Mouse (Mus musculus): ENCODE data around the gene CT030661.1. TPM values are rescaled to one million over a fixed set of nuclear protein-coding genes. Genes with fewer than 3 reads are reported as not detected.
"Not testable (repeated sequence)": the region's sequence is repeated elsewhere in the genome, so short reads cannot be mapped to it uniquely, and the experiment has no call there.

CT030661.1 gene
- 12.1 and 13.2 TPM in 2 replicates for polyA plus RNA-seq (2014; fragmentation: Nextera tagmentation; extraction: Ambion mirVana)

- H3K9ac ChIP-seq (ENCODE audit: low read length), result peak within 1 kb of the TSS; percentile 59
- peak within 1 kb of the TSS; percentile 50 for H3K4me3 ChIP-seq (ENCODE audit: low read depth, low read length)
- not testable (repeated sequence) for H3K9me3 ChIP-seq (ENCODE audit: control insufficient read depth, low read length); H3K36me3 ChIP-seq (ENCODE audit: control insufficient read depth, insufficient read depth, low read length); H3K27me3 ChIP-seq (replicated peaks; ENCODE audit: control insufficient read depth, insufficient read depth, low read length); H3K4me1 ChIP-seq (replicated peaks; ENCODE audit: control insufficient read depth, insufficient read depth, low read length)
- peak within 1 kb of the TSS; percentile 48 for H3K4me2 ChIP-seq (ENCODE audit: low read length)
- ATAC-seq (replicated peaks; ENCODE audit: low FRiP score, low TSS enrichment, low read depth), result peak; percentile 99
- under 1% methylated on average over 20 of the region's 20 CpGs for WGBS
- H3K27ac ChIP-seq (ENCODE audit: low read depth), result peak within 1 kb of the TSS; percentile 59; the same call in 1 of the 2 replicates
- DNase-seq (ENCODE audit: low spot score), result peak; percentile 91
These were observed at the start of gene CT030661.1 for GRCm38 (mm10) chr17:22314730-22315226. Gene CT030661.1, minus strand, starts transcription at chr17:22314837.

- DNase-seq (ENCODE audit: low spot score) (no peak), ATAC-seq (replicated peaks; ENCODE audit: low FRiP score, low TSS enrichment, low read depth) (no peak)
- Histone ChIP-seq H3K9ac (ENCODE audit: low read length) (no peak overlapping the region), H3K27ac (ENCODE audit: low read depth) (no peak overlapping the region), H3K4me3 (ENCODE audit: low read depth, low read length) (no peak overlapping the region), H3K36me3 (ENCODE audit: control insufficient read depth, insufficient read depth, low read length) (no peaks in the 10 kb centered on the region), H3K4me2 (ENCODE audit: low read length) (no peak overlapping the region), H3K9me3 (ENCODE audit: control insufficient read depth, low read length) (peaks cover 6% of the 10 kb centered on the region; the same call in 1 of the 2 replicates), H3K27me3 (replicated peaks; ENCODE audit: control insufficient read depth, insufficient read depth, low read length) (no peaks in the 10 kb centered on the region), H3K4me1 (replicated peaks; ENCODE audit: control insufficient read depth, insufficient read depth, low read length) (peaks cover 5% of the 10 kb centered on the region)
- 97% methylated on average over 3 of the region's 3 CpGs for whole genome bisulfite sequencing
These were observed 49.3 kb upstream of the CT030661.1 start for GRCm38 (mm10) chr17:22363895-22364294.

DNA sequence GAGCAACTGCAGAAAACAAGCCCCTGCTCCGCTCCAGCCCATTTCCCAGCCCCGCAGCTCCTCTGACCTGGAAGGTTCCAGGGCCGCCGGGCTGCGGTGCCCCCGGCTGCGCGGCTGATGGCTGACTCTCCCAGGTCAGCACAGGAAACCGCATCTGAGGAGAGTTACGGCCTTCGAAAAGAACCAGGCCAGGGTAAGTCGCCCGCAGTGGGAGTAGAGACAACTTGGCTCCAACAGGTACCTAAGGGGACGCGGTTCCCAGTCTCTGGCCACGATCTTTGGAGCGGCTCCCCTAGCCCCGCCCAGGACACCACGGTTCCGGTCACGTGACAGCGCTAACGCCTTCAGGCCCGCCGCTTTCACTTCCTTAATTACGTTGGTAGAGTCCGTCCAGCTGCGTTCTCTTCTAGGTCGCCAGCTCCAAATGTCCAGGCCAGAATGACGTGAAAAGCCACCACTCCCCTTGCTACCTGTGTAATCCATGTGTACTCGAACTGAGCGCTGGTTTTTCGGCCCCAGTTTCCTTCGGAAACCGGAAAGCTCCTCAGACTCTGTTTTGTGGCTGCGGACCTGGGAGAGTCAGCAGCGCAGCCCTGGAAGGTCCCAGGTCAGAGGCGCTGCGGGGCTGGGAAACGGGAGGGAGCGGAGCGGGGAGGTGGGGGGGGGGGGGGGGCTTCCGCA, 46.6 kb upstream of the CT030661.1 start, which contains the start of the genes Zfp944 and Zfp758:
Zfp944 (minus strand) TSS at position 300 of the 681 bp plus-strand sequence.
Zfp758 (plus strand) TSS at position 353 of the 681 bp plus-strand sequence.
- not testable (repeated sequence) for H3K27me3 ChIP-seq (replicated peaks; ENCODE audit: control insufficient read depth, insufficient read depth, low read length); H3K4me1 ChIP-seq (replicated peaks; ENCODE audit: control insufficient read depth, insufficient read depth, low read length); H3K9me3 ChIP-seq (ENCODE audit: control insufficient read depth, low read length)
- Histone ChIP-seq H3K4me2 (ENCODE audit: low read length) (peak within 1 kb of the TSS; percentile 64), H3K4me3 (ENCODE audit: low read depth, low read length) (peak within 1 kb of the TSS; percentile 57), H3K9ac (ENCODE audit: low read length) (peak within 1 kb of the TSS; percentile 52), H3K27ac (ENCODE audit: low read depth) (peak within 1 kb of the TSS; percentile 80), H3K36me3 (ENCODE audit: control insufficient read depth, insufficient read depth, low read length) (peaks cover 13% of the 10 kb centered on the region)
- ATAC-seq (replicated peaks; ENCODE audit: low FRiP score, low TSS enrichment, low read depth) (peak; percentile 99), DNase-seq (ENCODE audit: low spot score) (peak; percentile 86)
- under 1% methylated on average over 27 of the region's 43 CpGs for WGBS

- peaks cover 16% of the 10 kb centered on the region for H3K36me3 ChIP-seq (ENCODE audit: control insufficient read depth, insufficient read depth, low read length)
- no peak for DNase-seq (ENCODE audit: low spot score)
- H3K4me3 ChIP-seq (ENCODE audit: low read depth, low read length), result peak overlapping the region; percentile 57
- peak overlapping the region; percentile 51 for H3K9ac ChIP-seq (ENCODE audit: low read length)
- 24% methylated on average over 5 of the region's 5 CpGs for WGBS
- peak overlapping the region; percentile 64 for H3K4me2 ChIP-seq (ENCODE audit: low read length)
- ATAC-seq (replicated peaks; ENCODE audit: low FRiP score, low TSS enrichment, low read depth), result no peak
- peaks cover 6% of the 10 kb centered on the region; the same call in 1 of the 2 replicates for H3K9me3 ChIP-seq (ENCODE audit: control insufficient read depth, low read length)
- no peak overlapping the region for H3K27ac ChIP-seq (ENCODE audit: low read depth)
- no peaks in the 10 kb centered on the region for H3K27me3 ChIP-seq (replicated peaks; ENCODE audit: control insufficient read depth, insufficient read depth, low read length)
- H3K4me1 ChIP-seq (replicated peaks; ENCODE audit: control insufficient read depth, insufficient read depth, low read length), result peaks cover 5% of the 10 kb centered on the region
These were observed 45.9 kb upstream of the CT030661.1 start for GRCm38 (mm10) chr17:22360572-22360971.

DNA sequence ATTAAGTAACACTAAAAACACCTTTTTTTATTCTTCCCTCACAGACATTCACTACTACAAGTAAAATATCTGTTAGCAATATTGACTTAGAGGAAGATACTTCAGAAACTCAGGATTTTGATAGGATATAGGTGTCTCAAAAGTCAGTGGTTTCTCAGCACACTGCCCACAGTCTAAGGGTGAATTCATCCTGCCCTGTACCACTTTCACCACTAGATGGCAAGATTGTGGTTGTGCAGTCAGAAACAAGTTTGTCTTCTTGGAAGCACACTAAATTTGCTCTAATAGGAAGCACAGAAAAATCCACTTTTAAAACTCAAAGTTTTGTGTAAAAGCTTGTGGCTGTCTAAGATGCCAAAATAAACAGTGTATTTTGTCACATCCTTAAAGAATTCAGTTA, 38.2 kb upstream of the CT030661.1 start:
- ATAC-seq (replicated peaks; ENCODE audit: low FRiP score, low TSS enrichment, low read depth) (no peak), DNase-seq (ENCODE audit: low spot score) (no peak)
- H3K27me3 ChIP-seq (replicated peaks; ENCODE audit: control insufficient read depth, insufficient read depth, low read length), result no peaks in the 10 kb centered on the region

DNA sequence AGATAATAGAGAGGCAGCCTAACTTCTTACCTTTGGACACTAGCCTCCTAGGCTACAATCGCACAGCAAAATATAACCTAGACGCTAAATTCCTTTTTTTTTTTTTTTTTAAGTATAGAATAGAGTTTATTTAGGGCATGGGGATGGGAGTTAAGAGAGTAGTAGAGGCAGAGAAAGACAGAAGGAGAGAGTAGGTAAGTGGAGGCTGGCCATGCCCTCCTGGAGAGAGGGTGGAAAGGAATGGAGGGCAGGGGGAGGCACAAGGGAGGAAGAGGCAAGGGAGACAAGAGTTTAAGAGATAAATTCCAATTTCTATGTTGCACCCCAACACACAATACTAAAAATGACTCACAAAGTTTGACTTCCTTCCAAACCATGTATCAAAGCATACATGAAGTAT, 610 bp upstream of the CT030661.1 start:
- WGBS, result 13% methylated on average over 2 of the region's 2 CpGs
- ATAC-seq (replicated peaks; ENCODE audit: low FRiP score, low TSS enrichment, low read depth), result not testable (repeated sequence)
- 0 out of 2 replicates have a peak overlapping the region, but pooled peaks have one; percentile 59 for H3K9ac ChIP-seq (ENCODE audit: low read length)

More for the DNA sequence above, 38.2 kb upstream of the CT030661.1 start:
- no peak overlapping the region for H3K4me3 ChIP-seq (ENCODE audit: low read depth, low read length)
- H3K9ac ChIP-seq (ENCODE audit: low read length), result no peak overlapping the region
- H3K36me3 ChIP-seq (ENCODE audit: control insufficient read depth, insufficient read depth, low read length), result peaks cover 25% of the 10 kb centered on the region
- H3K27ac ChIP-seq (ENCODE audit: low read depth), result no peak overlapping the region
- H3K4me2 ChIP-seq (ENCODE audit: low read length), result no peak overlapping the region
- no peaks in the 10 kb centered on the region for H3K4me1 ChIP-seq (replicated peaks; ENCODE audit: control insufficient read depth, insufficient read depth, low read length)
- no peaks in the 10 kb centered on the region for H3K9me3 ChIP-seq (ENCODE audit: control insufficient read depth, low read length)

DNA sequence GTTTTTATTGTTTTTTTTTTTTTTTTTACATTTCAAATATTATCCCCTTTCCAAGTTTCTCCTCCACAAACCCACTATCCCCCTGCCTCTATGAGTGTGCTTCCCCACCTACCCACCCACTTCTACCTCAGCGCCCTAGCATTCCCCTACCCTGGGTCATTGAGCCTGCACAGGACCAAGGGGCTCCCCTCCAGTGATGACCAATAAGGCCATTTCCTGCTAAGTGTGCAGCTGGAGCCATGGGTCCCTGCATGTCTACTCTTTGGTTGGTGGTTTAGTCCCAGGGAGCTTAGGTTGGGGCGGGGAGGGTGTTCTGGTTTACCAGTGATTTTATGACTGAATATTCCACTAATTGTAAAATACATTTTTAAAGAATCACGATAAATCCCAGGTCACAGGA, 418 bp downstream of the CT030661.1 start:
- peak; percentile 70 for ATAC-seq (replicated peaks; ENCODE audit: low FRiP score, low TSS enrichment, low read depth)
- H3K27me3 ChIP-seq (replicated peaks; ENCODE audit: control insufficient read depth, insufficient read depth, low read length); H3K27ac ChIP-seq (ENCODE audit: low read depth); DNase-seq (ENCODE audit: low spot score); H3K36me3 ChIP-seq (ENCODE audit: control insufficient read depth, insufficient read depth, low read length); H3K9me3 ChIP-seq (ENCODE audit: control insufficient read depth, low read length); H3K4me1 ChIP-seq (replicated peaks; ENCODE audit: control insufficient read depth, insufficient read depth, low read length): not testable (repeated sequence)
- Histone ChIP-seq H3K4me3 (ENCODE audit: low read depth, low read length) (peak overlapping the region; percentile 50), H3K9ac (ENCODE audit: low read length) (peak overlapping the region; percentile 59), H3K4me2 (ENCODE audit: low read length) (peak overlapping the region; percentile 48)
- 2% methylated on average over 3 of the region's 3 CpGs for WGBS

More for the DNA sequence above, 610 bp upstream of the CT030661.1 start:
- Histone ChIP-seq H3K27ac (ENCODE audit: low read depth) (peak overlapping the region; percentile 59; the same call in 1 of the 2 replicates), H3K4me3 (ENCODE audit: low read depth, low read length) (peak overlapping the region; percentile 50), H3K4me2 (ENCODE audit: low read length) (peak overlapping the region; percentile 48)
- H3K27me3 ChIP-seq (replicated peaks; ENCODE audit: control insufficient read depth, insufficient read depth, low read length); H3K4me1 ChIP-seq (replicated peaks; ENCODE audit: control insufficient read depth, insufficient read depth, low read length); DNase-seq (ENCODE audit: low spot score); H3K9me3 ChIP-seq (ENCODE audit: control insufficient read depth, low read length); H3K36me3 ChIP-seq (ENCODE audit: control insufficient read depth, insufficient read depth, low read length): not testable (repeated sequence)
